Mouse (Mus musculus) liver, adult 2 months (tissue): ENCODE data around the gene Cptp.

Experiments
- CTCF ChIP-seq: fragments of 200-500 bp; IDR thresholded peaks from 2 replicates; pipeline ENCODE4 v1.5.1; 2011; ENCODE audit warnings: low read depth, low read length, control low read depth
- POLR2A ChIP-seq: fragments of 200-500 bp; IDR thresholded peaks from 2 replicates; pipeline ENCODE4 v1.6.1; 2011; ENCODE audit warnings: low read length, control low read depth; ENCODE audit not compliant: insufficient read depth; ENCODE audit errors: extremely low read depth

GRCm38 (mm10) chr4:155859318-155859717, 9.9 kb downstream of the Cptp start:
- TF ChIP-seq POLR2A: no peak
- no peak for TF ChIP-seq CTCF
